Mouse (Mus musculus): ENCODE measurements around the gene Camk1d. TPM values are rescaled to one million over a fixed set of nuclear protein-coding genes. Genes with fewer than 3 reads are reported as not detected.
"Not testable (repeated sequence)": the region's sequence is repeated elsewhere in the genome, so short reads cannot be mapped to it uniquely, and the experiment has no call there.

The Camk1d gene
- total RNA-seq, 2 experiments from 2014 or later = 159 to 180 TPM

DNA sequence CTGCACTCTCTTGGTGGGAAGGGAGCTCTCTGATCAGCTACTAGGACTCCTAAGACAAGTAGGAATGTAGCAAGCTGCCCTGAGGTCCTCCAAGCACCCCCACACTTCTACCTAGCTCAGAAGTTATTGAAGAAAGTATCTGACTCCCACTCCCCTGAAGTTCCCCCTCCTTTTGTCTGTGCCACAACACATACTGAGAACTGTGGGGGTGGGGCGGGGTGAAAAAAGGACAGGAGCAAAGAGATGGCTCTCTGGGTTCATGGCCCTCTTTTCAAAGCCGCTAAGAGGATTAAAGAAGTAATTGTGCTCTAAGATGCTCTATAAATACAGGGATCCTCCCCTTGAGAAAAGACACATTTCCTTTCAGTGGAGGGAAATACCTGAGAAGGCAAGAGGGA, 100.0 kb downstream of the Camk1d start:
- no peak for TF ChIP-seq CTCF (conservative IDR thresholded peaks at IDR 0.05)
- Histone ChIP-seq H3K27ac (peak overlapping the region; percentile 74; the same call in 1 of the 2 replicates), H3K4me3 (no peak overlapping the region)
- no peak for DNase-seq (ENCODE audit: low spot score in 2 of 2)

DNA sequence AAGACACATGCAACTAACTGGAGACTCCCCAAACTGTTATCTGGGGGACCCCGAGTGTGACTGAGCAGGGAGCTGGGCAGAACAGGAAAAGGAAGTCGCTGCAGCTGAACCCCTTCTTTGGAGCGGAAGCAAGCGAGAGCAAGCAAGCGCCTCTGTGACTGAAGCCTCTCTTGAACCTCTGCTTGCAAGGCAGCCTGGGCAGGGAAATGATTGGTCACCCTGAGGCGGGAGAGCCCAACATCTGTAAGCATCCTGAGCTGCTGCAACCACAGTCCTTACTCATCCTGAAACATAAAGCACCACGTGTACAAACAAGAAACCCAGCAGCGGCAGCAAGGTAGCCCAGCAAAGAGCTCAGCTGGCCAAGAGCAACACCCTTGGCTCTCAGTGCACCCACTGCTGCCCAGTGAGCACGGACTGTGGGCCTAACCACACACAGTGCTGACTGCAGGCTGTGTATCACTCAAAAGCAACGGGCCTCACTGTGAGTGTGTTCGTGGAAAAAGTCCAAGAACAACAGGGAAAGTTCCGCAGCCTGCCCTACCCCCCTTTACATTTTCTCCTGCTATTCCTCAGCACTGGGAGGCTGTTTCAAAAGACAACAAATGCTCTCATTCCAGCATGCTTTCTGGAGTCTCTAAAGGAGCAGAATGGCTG, 100.5 kb downstream of the Camk1d start:
- H3K27ac ChIP-seq = peak overlapping the region; percentile 74
- TF ChIP-seq CTCF (conservative IDR thresholded peaks at IDR 0.05) = no peak
- DNase-seq (ENCODE audit: low spot score in 2 of 2) = no peak

DNA sequence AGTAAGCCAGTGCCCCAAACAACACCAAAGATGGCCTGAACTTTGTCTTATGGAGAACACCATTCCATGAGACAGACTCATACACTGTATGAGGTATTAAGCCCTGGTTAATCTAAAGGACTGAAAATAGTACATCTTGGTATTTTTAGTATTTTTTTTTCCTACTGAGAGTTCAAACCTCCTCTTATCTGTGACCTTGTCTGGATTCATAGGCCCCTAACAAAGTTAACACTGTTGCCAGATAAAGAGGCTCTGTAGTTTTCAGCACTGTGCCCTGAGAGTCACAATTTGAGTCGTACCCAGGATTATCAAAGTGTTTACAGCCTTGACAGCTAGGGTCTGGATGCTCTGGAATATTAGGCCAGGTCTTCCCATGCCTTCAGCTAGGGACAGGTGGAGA, 102.7 kb downstream of the Camk1d start:
- no peak overlapping the region for H3K4me3 ChIP-seq
- DNase-seq (ENCODE audit: low spot score in 2 of 2) = no peak
- H3K27ac ChIP-seq = peak overlapping the region; percentile 74
- no peak for TF ChIP-seq CTCF (conservative IDR thresholded peaks at IDR 0.05)

More for the DNA sequence above, 100.5 kb downstream of the Camk1d start:
- no peak overlapping the region for H3K4me3 ChIP-seq

DNA sequence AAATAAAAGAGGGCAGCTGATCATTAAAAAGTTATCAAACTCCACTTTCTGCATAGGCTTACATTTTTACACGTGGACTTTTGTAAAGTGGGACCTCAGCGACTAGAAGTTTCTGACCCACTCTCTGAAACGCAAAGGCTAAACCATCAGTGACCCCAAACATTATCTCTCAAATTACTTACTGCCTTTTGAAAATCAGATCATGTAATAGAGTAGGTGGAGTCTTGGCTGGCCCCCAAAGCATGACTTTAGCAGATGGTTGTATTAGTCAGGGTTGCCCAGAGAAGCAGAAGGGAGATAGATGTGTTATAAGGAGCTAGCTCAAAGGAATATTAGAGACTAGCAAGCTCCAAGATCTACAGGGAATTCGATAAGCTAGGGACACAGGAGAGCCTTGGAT, 103.8 kb downstream of the Camk1d start:
- no peak for TF ChIP-seq CTCF (conservative IDR thresholded peaks at IDR 0.05)
- peak; percentile 65 to 69 for DNase-seq (ENCODE audit: low spot score in 2 of 2)
- no peak overlapping the region for H3K4me3 ChIP-seq
- peak overlapping the region; percentile 74 for H3K27ac ChIP-seq

DNA sequence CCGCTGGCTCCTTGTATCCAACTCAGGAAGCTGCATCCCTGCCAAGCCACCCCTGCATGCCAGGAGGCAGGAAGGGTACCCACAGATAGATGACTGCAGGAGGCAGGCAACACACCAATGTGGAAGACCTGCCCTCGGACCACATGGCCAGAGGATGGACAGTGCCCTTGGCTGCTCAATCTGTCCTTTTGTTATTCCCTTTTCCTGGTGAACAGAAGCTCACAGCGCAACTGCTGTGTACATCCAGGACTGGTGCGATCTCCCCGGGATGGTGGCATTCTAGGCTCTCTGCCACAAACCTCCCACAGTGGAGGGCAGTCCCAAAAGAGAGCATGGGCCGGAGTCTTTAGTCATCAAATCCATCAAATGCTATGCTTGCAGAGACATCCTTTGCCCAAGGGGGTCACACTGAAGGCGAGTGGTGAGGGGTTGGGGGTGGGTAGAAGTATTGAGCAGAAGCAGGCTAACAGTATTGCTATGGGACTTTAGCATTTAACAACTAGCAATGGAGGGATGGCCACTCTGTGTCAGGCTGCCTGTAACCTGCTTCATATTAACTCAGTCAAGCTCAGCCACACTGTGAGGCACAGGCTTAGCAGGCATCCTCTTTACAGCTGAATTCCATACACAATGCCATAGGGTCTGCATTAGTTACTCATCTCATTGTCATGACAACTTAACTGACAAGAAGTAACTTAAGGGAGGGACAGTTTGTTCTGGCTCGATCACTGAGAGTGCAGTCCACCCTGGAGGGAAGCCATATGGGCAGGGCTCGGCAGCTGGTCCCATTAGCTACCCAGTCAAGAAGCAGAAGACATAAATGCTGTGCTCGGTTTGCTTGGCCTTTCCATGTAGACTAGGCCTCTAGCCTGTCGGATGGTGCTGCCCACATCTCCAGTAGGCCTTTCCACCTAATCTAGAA, 106.1 kb downstream of the Camk1d start:
- H3K4me3 ChIP-seq = no peak overlapping the region
- DNase-seq (ENCODE audit: low spot score in 2 of 2) = no peak
- no peak for TF ChIP-seq CTCF (conservative IDR thresholded peaks at IDR 0.05)
- peak overlapping the region; percentile 82 for H3K27ac ChIP-seq

DNA sequence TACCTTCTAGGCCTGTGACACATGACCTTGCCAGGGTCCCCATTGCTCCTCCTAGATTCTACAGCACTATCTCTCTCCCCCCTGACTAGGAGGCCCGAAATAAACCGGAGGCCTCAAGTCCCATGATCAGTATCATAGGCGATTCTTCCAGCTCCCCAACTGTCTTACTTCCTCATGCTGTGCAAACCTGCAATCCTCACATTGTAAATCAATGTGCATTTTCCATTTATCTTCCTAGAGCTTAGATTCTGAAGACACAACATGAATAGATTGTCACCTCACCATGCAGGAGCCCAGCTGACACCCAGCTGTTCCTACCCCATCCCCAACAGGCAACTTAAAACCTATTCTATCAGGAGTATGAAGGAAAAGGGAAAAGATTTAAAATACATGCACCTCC, 108.5 kb downstream of the Camk1d start:
- Histone ChIP-seq H3K4me3 (no peak overlapping the region), H3K27ac (no peak overlapping the region)
- no peak for TF ChIP-seq CTCF (conservative IDR thresholded peaks at IDR 0.05)
- no peak for DNase-seq (ENCODE audit: low spot score in 2 of 2)

DNA sequence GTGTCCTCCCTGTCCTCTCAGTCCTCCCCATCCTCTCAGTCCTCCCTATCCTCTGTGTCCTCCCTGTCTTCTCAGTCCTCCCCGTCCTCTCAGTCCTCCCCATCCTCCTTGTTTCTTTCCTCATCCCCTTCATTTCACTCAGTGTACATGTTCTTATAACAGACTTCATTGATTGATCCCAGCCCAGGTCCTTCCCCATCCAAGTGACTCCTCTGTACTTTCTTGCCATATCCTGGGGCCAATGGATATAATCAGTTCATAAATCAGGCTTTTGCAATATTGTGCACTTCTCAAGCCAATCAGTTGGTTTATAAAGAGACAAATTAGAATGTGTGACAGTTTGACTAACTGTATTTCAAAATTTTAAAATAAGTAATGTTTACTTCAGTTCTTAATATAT, 112.3 kb downstream of the Camk1d start:
- no peak for DNase-seq (ENCODE audit: low spot score in 2 of 2)
- Histone ChIP-seq H3K4me3 (no peak overlapping the region), H3K27ac (no peak overlapping the region)
- no peak for TF ChIP-seq CTCF (conservative IDR thresholded peaks at IDR 0.05)

DNA sequence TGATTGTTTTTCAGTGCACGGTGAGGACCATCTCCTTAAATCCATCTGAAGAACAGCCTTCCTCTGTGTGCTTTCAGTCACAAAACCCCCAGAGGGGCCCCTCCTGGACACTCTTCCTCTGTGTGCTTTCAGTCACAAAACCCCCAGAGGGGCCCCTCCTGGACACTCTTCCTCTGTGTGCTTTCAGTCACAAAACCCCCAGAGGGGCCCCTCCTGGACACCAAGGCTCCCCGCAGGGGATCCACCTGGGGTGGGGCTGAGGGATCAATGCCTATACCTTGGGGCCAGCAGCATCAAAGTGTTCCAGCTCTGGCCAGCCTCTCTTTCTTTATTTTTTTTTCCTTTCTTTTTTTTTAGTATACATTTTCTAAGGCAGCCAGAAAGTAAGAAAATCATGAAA, 113.1 kb downstream of the Camk1d start:
- DNase-seq (ENCODE audit: low spot score in 2 of 2); H3K4me3 ChIP-seq; H3K27ac ChIP-seq: not testable (repeated sequence)

DNA sequence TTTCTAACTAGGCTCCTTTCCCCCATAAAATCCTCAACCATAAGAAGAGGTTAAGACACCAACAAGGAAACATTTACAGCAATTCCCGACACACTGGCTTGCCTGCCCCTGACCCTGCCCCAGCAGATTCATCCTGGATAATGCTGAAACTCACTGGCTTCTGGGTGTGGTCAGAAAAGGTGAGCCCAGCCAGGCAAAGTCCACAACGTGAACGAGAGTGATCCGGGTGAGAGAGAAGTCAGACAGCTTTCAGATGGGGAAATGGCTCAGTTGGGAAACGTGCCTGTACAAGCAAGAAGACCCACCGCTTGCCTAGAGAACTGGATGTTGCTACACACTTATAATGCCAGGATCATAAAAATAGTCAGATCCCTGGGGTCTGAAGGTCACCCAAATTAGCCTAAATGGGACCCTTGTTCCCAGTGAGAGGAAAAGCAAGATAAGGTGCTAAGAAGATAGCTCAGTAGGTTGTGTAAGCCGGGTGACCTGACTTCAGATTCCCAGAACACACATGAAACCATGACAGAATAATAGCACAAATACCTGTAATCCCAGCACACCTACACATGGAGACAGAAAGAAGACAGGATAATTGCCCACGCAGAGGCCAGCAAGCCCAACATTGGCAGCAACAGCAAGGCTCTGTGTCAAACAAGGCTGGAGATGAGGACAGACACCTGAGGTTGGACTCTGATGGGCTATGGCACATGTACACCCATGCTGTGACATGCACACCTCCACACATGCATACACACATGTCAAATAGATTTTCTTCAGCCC, 113.9 kb downstream of the Camk1d start:
- Histone ChIP-seq H3K27ac (no peak overlapping the region), H3K4me3 (no peak overlapping the region)
- TF ChIP-seq CTCF (conservative IDR thresholded peaks at IDR 0.05) = no peak
- no peak for DNase-seq (ENCODE audit: low spot score in 2 of 2)

DNA sequence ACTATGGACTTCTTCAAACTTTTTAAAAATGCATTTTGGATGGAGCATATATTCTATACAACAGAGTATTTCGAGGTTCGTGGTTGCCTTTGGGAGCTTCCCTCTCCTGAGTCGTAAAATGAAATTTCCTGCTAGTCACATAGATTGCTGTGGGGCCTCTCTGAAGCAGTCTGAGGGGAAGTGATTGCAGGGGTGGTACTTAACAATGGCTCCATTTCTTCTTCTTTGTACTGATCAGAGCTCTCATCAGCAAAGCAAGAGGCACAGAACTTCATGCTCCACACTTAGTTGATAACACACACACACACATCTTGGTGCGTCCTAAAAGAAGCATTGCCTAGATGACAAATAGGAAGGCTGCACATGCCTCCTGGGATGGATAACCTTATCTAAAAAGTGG, 114.6 kb downstream of the Camk1d start:
- no peak for TF ChIP-seq CTCF (conservative IDR thresholded peaks at IDR 0.05)
- no peak overlapping the region for H3K4me3 ChIP-seq
- H3K27ac ChIP-seq = no peak overlapping the region
- DNase-seq (ENCODE audit: low spot score in 2 of 2) = no peak

DNA sequence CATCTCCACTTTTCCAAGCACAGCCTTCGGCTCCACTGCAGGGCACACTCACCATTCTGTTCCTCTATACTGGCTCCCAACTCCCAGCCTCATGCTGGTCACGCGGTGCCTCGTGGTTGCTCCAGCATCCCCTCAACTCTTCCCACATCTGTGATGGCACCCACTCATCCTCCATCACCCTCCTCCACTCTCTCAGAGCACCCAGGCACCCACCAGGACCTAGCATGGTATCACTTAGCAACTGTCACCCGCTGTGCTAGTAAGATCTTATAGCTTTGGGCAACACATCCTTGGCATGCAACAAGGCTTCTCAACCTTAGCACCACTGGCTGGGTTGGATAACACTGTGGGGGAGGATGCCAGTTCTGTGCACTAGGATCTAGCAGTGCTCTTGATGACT, 115.8 kb downstream of the Camk1d start:
- no peak for DNase-seq (ENCODE audit: low spot score in 2 of 2)
- no peak for TF ChIP-seq CTCF (conservative IDR thresholded peaks at IDR 0.05)

DNA sequence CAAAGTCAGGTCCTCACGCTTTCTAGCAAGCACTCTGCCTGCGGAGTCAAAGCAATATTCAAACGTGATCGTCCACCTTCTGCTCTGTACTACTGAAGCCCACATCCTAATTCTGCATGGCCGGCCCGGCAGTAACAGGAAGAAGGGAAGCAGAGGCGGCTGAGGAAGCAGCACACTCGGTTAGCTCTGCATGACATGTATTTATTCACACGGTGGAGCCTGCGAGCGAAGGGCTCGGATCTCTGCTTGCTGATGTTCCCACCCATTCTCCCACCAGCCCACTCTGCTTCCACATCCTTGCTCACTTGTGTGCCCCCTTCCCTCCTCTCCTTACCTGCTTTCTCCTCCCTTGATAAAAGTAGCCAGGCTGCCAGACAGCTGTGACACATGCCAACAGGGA, 117.4 kb downstream of the Camk1d start:
- Histone ChIP-seq H3K27ac (peak overlapping the region; percentile 73), H3K4me3 (no peak overlapping the region)
- peak; percentile 52 for TF ChIP-seq CTCF (conservative IDR thresholded peaks at IDR 0.05)
- DNase-seq (ENCODE audit: low spot score in 2 of 2) = no peak

More for the DNA sequence above, 115.8 kb downstream of the Camk1d start:
- H3K27ac ChIP-seq = peak overlapping the region; percentile 1; the same call in 1 of the 2 replicates
- no peak overlapping the region for H3K4me3 ChIP-seq
